Mouse (Mus musculus) hindbrain, embryonic 14.5 days (tissue): ENCODE measurements around the gene Mtcl1. TPM values are rescaled to one million over a fixed set of nuclear protein-coding genes. Genes with fewer than 3 reads are reported as not detected.
A peak's percentile ranks its signal among the peaks of the same experiment; 100 is the strongest.

ENCODE experiments used
- ATAC-seq: fragments of 200-750 bp; cut with Nextera tagmentation; 2 replicates; pipeline ENCODE4 v1.8.0; 2017; ENCODE audit warnings: moderate number of reproducible peaks, mild to moderate bottlenecking, moderate TSS enrichment, moderate library complexity; ENCODE audit not compliant: low FRiP score
- DNase-seq: peaks from one replicate; pipeline ENCODE4 v3.0.0-alpha.2; 2015; ENCODE audit warnings: low spot score
- H3K27ac ChIP-seq: fragments of 300-500 bp; sonication (generic); 2 replicates; pipeline ENCODE4 v1.5.1; 2014; ENCODE audit warnings: mild to moderate bottlenecking, moderate library complexity
- H3K27me3 ChIP-seq: fragments of 300-500 bp; sonication (generic); 2 replicates; pipeline ENCODE4 v1.6.1; 2014; ENCODE audit warnings: mild to moderate bottlenecking, low read length, mixed read lengths; ENCODE audit not compliant: control insufficient read depth, insufficient read depth
- H3K36me3 ChIP-seq: fragments of 300-500 bp; sonication (generic); replicated peaks from 2 replicates; pipeline ENCODE4 v1.6.1; 2014; ENCODE audit not compliant: control insufficient read depth, insufficient read depth
- H3K4me1 ChIP-seq: fragments of 300-500 bp; sonication (generic); replicated peaks from 2 replicates; pipeline ENCODE4 v1.6.1; 2014; ENCODE audit warnings: antibody characterized with exemption, low read length, mixed read lengths; ENCODE audit not compliant: control insufficient read depth, insufficient read depth
- H3K4me2 ChIP-seq: fragments of 300-500 bp; sonication (generic); replicated peaks from 2 replicates; pipeline ENCODE4 v1.6.1; 2014; ENCODE audit warnings: mild to moderate bottlenecking, moderate library complexity
- H3K4me3 ChIP-seq: fragments of 300-500 bp; sonication (generic); replicated peaks from 2 replicates; pipeline ENCODE4 v1.5.1; 2014; ENCODE audit warnings: mild to moderate bottlenecking, low read length
- H3K9ac ChIP-seq: fragments of 300-500 bp; sonication (generic); 2 replicates; pipeline ENCODE4 v1.6.1; 2014
- H3K9me3 ChIP-seq: fragments of 300-500 bp; sonication (generic); 2 replicates; pipeline ENCODE4 v1.6.1; 2016; ENCODE audit warnings: low read length; ENCODE audit not compliant: control insufficient read depth
- WGBS: fragments of 180-500 bp; shearing (Covaris S2); extraction: QIAGEN DNeasy Blood & Tissue Kit; methylation state at CpG from one replicate; pipeline ENCODE4 v1.1.7; 2014; 5-methylcytosine and 5-hydroxymethylcytosine counted together
- polyA plus RNA-seq: library from polyadenylated mRNA; unstranded; fragments of >200 nt; fragmentation: Nextera tagmentation; extraction: Ambion mirVana; gene quantifications from 2 replicates; pipeline ENCODE4 v1.2.1, GENCODE M21; 2014

Mtcl1 gene
- polyA plus RNA-seq, 1 experiment from 2014 or later = 37.9 TPM

DNA sequence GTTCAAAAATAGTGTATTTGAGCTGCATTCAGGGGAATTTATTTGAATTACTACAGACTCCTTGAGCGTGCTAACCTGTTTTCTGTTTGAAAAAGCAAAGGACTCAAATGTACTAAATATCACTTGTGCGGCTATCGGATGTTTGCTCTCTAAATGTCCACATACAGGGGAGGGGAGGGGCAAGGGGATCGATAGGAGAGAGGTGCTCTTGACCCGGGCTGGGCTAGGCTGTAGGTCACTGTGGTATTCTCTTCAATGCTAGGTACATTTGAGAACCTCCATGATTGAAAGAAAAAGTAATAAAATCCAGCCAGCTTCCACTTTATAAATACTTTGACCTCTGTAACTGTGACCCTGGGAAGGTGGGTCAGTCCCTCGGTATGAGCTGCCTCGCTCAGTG, 33.1 kb downstream of the Mtcl1 start:
- H3K36me3 ChIP-seq = no peaks in the 10 kb centered on the region
- ATAC-seq (peak; percentile 7; the same call in 1 of the 2 replicates), DNase-seq (no peak)
- H3K4me3 ChIP-seq = no peak overlapping the region
- H3K9ac ChIP-seq = peak overlapping the region; percentile 43; the same call in 1 of the 2 replicates
- peak overlapping the region; percentile 81 for H3K27ac ChIP-seq
- H3K9me3 ChIP-seq = no peaks in the 10 kb centered on the region
- H3K4me1 ChIP-seq = peaks cover 46% of the 10 kb centered on the region
- WGBS = 53% methylated on average over 7 of the region's 7 CpGs
- peak overlapping the region; percentile 48 for H3K4me2 ChIP-seq
- H3K27me3 ChIP-seq = no peaks in the 10 kb centered on the region

- Histone ChIP-seq H3K4me2 (no peak overlapping the region), H3K4me1 (peaks cover 46% of the 10 kb centered on the region), H3K9me3 (no peaks in the 10 kb centered on the region), H3K36me3 (peaks cover 6% of the 10 kb centered on the region; the same call in 1 of the 2 replicates), H3K27me3 (no peaks in the 10 kb centered on the region), H3K27ac (no peak overlapping the region), H3K4me3 (no peak overlapping the region), H3K9ac (no peak overlapping the region)
- DNase-seq = no peak
- 91% methylated on average over 1 of the region's 1 CpGs for WGBS
- ATAC-seq = no peak
Observed at GRCm38 (mm10) chr17:66414331-66414730, 35.2 kb downstream of the Mtcl1 start.

- H3K9ac ChIP-seq = no peak overlapping the region
- DNase-seq = no peak
- H3K4me1 ChIP-seq = peaks cover 34% of the 10 kb centered on the region
- peak overlapping the region; percentile 29 for H3K27ac ChIP-seq
- no peak overlapping the region for H3K4me2 ChIP-seq
- no peak; the same call in 1 of the 2 replicates for ATAC-seq
- H3K36me3 ChIP-seq = peaks cover 6% of the 10 kb centered on the region; the same call in 1 of the 2 replicates
- H3K27me3 ChIP-seq = no peaks in the 10 kb centered on the region
- 11% methylated on average over 12 of the region's 12 CpGs for WGBS
- no peaks in the 10 kb centered on the region for H3K9me3 ChIP-seq
- H3K4me3 ChIP-seq = no peak overlapping the region
Observed at GRCm38 (mm10) chr17:66412155-66412970, 37.2 kb downstream of the Mtcl1 start.

DNA sequence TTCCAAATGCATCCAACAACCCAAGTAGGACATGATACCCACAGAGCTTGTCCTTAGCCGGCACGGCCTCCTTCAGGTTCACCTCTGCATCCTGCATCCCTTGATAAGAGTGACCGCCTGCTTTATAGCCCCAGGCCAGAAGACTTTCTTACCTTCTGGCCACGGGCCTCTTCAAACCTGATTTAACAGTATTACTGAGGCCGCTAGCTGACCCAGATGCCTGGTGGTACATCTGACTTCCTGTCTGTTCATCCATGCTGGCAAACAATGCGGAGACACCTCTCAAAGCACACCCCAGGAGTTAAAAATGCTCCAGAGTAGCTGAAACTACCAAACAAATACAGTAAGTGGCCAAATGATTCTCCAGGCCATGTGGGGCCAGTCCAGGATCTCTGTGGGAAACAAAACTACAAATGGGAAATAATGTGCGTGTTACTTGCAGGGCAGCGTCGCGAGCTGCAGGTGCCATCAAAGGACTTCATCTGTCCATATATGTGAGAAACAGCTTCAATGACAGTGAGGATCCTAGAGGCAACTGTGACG, 38.6 kb downstream of the Mtcl1 start:
- 80% methylated on average over 11 of the region's 11 CpGs for WGBS
- ATAC-seq (no peak), DNase-seq (no peak)
- Histone ChIP-seq H3K4me1 (peaks cover 29% of the 10 kb centered on the region), H3K4me3 (no peak overlapping the region), H3K27ac (no peak overlapping the region), H3K9me3 (no peaks in the 10 kb centered on the region), H3K9ac (no peak overlapping the region), H3K4me2 (no peak overlapping the region), H3K36me3 (peaks cover 6% of the 10 kb centered on the region; the same call in 1 of the 2 replicates), H3K27me3 (no peaks in the 10 kb centered on the region)

- H3K9ac ChIP-seq = no peak overlapping the region
- H3K4me3 ChIP-seq = no peak overlapping the region
- 82% methylated on average over 9 of the region's 9 CpGs for WGBS
- H3K27me3 ChIP-seq = no peaks in the 10 kb centered on the region
- H3K9me3 ChIP-seq = no peaks in the 10 kb centered on the region
- ATAC-seq = no peak
- no peak overlapping the region for H3K4me2 ChIP-seq
- H3K36me3 ChIP-seq = peaks cover 6% of the 10 kb centered on the region; the same call in 1 of the 2 replicates
- no peak overlapping the region for H3K27ac ChIP-seq
- DNase-seq = no peak
- peaks cover 42% of the 10 kb centered on the region for H3K4me1 ChIP-seq
Observed at GRCm38 (mm10) chr17:66409070-66409605, 40.4 kb downstream of the Mtcl1 start.

GRCm38 (mm10) chr17:66408400-66408799, 41.1 kb downstream of the Mtcl1 start:
- DNase-seq (no peak), ATAC-seq (no peak)
- no peaks in the 10 kb centered on the region for H3K9me3 ChIP-seq
- H3K36me3 ChIP-seq = peaks cover 6% of the 10 kb centered on the region; the same call in 1 of the 2 replicates
- WGBS = 90% methylated on average over 5 of the region's 5 CpGs
- peaks cover 42% of the 10 kb centered on the region for H3K4me1 ChIP-seq
- no peak overlapping the region for H3K4me2 ChIP-seq
- no peaks in the 10 kb centered on the region for H3K27me3 ChIP-seq
- H3K27ac ChIP-seq = no peak overlapping the region
- no peak overlapping the region for H3K4me3 ChIP-seq
- no peak overlapping the region for H3K9ac ChIP-seq

GRCm38 (mm10) chr17:66407833-66408232, 41.7 kb downstream of the Mtcl1 start:
- H3K9me3 ChIP-seq = no peaks in the 10 kb centered on the region
- H3K4me3 ChIP-seq = no peak overlapping the region
- H3K27ac ChIP-seq = no peak overlapping the region
- 50% methylated on average over 8 of the region's 8 CpGs for WGBS
- no peak overlapping the region for H3K9ac ChIP-seq
- no peak for ATAC-seq
- no peak overlapping the region for H3K4me2 ChIP-seq
- peaks cover 6% of the 10 kb centered on the region; the same call in 1 of the 2 replicates for H3K36me3 ChIP-seq
- DNase-seq = no peak
- H3K4me1 ChIP-seq = peaks cover 42% of the 10 kb centered on the region
- H3K27me3 ChIP-seq = no peaks in the 10 kb centered on the region

DNA sequence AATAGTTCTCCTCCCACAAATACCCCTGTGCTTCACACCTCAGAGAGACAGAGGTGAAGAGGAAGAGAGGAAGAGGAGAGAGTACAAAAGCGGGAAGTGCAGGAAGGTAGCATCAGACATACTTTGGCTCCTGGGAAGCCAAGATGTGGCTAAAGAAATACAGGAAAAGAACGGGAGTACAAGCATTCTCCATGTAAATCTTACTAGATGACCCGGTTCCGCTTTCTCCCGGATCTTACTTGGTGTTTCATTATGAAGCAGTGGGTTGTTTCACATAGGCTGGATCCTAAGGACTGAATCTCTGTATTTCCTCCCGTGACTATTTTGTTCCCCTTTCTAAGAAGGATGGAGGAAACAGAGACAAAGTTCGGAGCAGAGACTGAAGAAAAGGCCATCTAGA, 43.9 kb downstream of the Mtcl1 start:
- H3K36me3 ChIP-seq = peaks cover 6% of the 10 kb centered on the region; the same call in 1 of the 2 replicates
- H3K4me1 ChIP-seq = peaks cover 50% of the 10 kb centered on the region
- H3K4me2 ChIP-seq = peak overlapping the region; percentile 15
- H3K27me3 ChIP-seq = no peaks in the 10 kb centered on the region
- H3K27ac ChIP-seq = peak overlapping the region; percentile 48; the same call in 1 of the 2 replicates
- no peak for ATAC-seq
- 32% methylated on average over 7 of the region's 7 CpGs for WGBS
- H3K4me3 ChIP-seq = no peak overlapping the region
- H3K9me3 ChIP-seq = no peaks in the 10 kb centered on the region
- no peak for DNase-seq
- no peak overlapping the region for H3K9ac ChIP-seq

- H3K9ac ChIP-seq = no peak overlapping the region
- peak overlapping the region; percentile 48; the same call in 1 of the 2 replicates for H3K27ac ChIP-seq
- DNase-seq (peak; percentile 63), ATAC-seq (0 out of 2 replicates have a peak, but pooled peaks have one; percentile 59)
- WGBS = 17% methylated on average over 10 of the region's 10 CpGs
- no peak overlapping the region for H3K4me3 ChIP-seq
- H3K4me1 ChIP-seq = peaks cover 50% of the 10 kb centered on the region
- H3K9me3 ChIP-seq = no peaks in the 10 kb centered on the region
- H3K27me3 ChIP-seq = no peaks in the 10 kb centered on the region
- peaks cover 6% of the 10 kb centered on the region; the same call in 1 of the 2 replicates for H3K36me3 ChIP-seq
- peak overlapping the region; percentile 15 for H3K4me2 ChIP-seq
Observed at GRCm38 (mm10) chr17:66404883-66405590, 44.5 kb downstream of the Mtcl1 start.
